Mouse (Mus musculus) neural tube, embryonic 10.5 days (tissue): Measurements from ENCODE around the gene Tbc1d30.

Experiments used
- DNase-seq: peaks from one replicate; pipeline ENCODE4 v3.0.0-alpha.2; 2017; ENCODE audit warnings: low spot score; ENCODE audit errors: extremely low spot score

Tbc1d30 gene

DNA sequence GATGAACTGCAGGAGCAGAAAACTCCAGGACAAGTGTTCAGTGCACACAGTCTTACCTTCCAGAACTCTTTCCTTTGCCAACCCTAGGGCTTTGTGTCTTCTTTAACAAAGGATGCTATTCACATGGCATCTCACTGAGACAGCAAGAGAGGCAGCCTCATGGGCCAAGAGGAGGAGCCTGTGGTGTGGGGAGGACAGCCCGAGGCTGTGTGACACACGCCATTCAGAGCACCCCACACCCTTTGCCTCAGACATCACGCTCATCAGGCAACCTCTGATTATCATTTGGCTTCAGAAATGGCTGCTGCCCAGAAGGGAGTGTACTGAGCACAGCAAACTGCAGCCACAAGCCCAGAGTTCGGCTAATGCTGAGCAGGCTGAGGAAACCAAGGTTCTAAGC, 36.9 kb downstream of the Tbc1d30 start:
- no peak for DNase-seq

DNA sequence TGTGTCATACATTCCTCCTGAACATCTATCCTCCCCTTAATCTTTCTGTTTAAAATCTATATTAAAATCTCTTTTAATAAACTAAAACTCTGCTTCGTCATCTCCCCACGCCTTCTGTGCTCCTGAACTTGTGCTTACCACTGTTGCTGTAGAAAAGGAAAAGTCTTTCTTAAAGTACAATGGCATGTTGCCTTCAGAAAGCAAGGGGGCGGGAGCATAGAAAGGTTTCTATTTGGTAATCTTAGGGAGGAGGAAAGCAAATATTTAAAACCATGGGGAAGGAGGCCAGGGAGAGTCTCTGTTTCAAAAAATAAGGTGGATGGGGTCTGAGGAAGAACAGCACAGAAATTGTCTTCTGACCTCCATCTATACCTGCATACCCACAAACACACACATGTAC, 38.0 kb downstream of the Tbc1d30 start:
- DNase-seq = no peak

DNA sequence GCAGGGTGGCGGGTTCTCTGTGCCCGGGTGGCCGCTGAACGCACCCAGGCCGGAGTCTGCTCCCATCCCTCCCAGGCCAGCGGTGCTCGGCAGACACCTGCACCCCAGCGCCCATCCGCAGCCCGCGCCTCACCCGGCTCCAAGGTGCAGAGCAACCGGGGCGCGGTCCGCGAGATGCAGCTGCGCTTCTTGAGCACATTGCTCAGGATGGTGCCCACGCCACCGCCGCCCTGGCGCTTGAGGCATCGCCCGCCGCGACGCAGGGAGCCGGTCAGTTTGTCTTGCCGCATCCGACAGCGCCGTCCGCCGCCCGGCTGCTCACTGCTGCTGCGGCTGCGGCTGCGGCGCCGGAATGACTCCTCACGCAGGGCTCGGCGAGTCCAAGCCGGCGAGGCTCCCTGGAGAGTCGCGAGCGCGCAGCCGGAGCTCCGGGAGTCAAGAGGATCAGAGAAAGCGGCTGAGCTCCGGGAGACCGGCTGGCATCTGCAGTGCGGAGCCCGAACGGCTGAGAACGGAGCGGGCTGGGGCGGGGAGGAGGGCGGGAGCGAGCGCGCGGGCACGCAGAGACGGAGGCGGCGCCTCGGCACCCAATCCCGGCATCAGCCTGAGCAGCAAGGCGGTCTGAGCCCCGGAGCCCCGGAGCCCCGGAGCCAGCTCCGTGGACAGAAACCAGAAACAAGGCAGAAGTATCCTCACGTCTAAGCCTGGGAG, 40.4 kb downstream of the Tbc1d30 start:
- DNase-seq = peak; percentile 82

DNA sequence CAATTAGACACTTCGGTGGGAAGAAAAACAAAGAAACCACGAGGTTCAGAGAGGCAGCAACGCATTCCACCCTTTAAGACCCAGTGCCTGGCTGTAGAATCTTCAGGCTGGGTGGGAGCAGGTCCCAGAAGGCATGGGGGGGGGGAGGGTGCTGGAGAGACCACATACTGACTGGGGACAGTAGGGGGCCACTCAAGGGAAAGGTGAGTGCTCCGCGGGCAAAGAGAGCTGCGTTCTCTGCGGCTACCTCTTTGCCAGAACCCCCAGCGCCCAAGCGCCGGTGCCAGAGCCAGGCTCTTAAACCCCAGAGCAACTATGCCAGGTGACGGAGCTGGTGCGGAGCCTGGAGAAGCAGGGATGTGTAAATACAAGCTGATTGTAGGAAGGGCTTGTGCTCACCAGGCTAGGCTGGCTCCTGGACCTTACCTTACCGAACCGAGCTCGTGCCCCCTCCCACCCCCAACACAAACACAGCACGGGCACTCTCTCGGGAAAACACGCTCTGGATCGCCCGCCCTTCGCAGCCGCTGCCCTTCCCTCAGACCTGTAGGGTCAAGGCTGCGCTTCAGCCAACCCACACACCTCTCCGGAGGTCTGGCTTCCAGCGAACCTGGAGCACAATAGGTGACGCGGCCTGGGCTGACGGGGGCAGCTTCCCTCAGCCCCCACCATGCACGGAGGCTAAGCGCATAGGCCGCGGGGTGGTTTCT, 41.1 kb downstream of the Tbc1d30 start:
- DNase-seq = peak; percentile 53

DNA sequence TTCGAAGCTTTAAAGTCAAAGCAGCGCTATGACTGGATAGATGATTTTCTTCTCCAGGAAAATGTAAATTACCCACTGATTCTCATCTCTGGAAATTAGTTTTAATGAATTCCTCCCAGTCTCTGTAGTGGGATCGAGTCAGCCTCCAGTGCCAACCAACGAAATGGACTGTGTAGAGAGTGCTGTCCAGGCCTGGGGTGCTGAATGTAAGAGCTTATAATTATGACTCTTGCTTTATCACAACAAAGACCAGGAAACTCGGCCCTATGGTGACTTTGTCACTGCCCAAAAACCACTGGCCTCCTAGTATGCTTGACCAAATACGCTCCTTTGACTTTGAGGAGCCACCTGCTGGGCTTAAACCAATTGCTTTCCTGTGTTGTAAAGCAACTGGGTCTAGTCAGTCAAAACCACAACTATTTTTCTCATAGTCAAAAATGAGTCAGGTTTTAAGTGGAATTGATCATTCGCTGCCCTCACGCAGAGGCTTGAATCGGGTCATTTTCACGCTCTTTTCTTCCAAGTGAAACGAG, 41.9 kb downstream of the Tbc1d30 start:
- no peak for DNase-seq

DNA sequence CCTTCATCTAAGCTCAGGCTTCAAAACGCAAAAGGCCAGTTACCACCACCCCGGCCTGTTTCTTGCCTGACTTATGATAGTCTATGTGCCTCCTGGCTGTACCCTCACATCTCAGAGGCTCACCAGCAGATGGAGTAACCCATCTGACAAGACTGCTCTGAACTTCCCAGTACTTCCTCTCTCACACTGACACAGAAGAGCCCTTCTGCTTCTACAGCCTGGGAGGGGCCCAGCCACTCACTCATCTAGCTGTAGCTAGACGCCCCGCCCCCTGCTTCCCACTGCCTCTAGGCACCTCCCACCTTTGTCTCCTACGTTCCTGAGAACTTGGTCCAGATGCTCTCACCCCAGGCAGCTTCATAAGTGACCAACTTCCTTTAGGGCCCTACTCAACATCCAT, 45.6 kb downstream of the Tbc1d30 start:
- no peak for DNase-seq

DNA sequence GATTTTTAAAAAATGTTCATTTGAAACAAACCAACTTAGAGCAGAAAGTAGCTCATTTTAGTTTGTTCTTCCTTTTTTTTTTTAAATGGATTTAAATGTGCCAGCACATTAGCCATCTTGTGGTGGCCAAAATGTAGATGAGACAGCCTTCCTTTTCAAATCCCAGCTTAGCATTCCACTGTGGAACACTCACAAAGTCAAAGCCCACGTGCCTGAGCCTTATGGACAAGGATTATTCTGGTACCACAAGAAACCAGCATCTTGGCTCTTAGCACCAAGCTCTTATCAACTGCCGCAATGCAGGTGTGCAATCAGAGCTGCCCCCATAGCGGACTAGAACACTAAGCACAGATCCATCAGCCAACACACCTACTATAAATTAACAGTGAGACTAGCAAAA, 47.5 kb downstream of the Tbc1d30 start:
- DNase-seq = no peak

DNA sequence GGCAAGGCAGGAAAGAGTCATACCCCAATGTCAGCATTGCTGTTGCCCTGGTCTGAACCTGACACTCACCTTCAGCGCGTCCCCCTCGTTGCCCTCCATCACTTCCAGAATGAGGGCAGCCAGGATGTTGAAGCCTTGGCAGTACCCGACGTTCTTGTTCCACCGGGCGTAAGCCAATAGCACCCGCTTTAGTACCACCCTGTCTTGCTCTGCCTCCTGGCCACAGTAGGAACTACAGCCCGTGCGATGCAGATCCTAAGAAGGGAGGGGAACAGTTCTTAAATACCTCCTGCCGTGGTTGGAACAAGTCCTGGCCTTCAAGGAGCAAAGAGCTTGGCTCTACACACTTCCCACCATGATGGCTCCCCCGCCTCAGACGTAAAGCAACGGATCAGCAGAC, 49.2 kb downstream of the Tbc1d30 start:
- DNase-seq = no peak

DNA sequence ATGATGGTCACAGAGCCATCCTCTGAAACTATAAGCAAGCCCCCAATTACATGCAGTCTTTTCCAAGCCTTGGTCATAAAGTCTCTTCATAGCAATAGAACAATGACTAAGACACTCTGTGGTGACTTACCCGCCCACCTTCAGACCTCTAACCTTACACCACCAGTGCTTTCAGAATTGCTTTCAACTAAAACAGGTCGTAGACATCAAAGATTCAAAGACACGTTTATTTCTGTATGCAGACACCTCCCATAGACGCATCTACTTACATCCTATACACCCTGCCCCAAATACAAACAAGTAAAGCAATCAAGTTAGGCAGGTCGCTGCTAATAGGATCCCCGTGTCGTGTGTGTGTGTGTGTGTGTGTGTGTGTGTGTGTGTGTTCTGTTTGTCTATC, 50.4 kb downstream of the Tbc1d30 start:
- no peak for DNase-seq

DNA sequence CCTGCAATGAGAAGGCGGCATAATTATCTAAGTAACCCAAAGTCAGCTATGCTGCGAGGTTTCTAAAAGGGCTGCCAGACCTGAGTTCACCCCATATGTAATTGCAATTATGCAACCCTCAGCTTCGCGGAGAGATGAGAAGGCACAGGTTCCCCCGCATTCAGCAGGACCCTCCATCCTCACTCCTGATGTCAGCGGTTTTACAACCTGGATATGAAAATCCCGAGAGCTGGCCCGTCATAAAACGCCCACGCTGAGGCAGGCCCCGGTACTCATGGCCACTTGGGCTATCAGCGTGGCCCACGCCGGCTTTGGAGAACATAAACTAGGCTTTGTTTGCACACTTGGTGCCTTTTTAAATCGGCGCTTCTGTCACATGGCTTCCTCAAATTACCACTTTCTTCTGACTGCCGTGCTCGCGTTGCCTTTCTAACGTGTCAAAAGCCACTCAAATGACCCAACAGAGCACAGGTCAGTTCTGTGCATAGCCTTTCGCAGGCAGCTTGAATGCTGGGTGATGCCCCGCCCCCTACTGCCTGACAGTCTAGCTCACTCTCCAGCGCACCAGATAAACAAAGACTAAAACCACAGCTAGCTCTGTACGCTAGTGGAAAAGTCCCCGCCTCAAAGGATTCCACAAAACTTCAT, 53.9 kb downstream of the Tbc1d30 start:
- DNase-seq = peak; percentile 52

DNA sequence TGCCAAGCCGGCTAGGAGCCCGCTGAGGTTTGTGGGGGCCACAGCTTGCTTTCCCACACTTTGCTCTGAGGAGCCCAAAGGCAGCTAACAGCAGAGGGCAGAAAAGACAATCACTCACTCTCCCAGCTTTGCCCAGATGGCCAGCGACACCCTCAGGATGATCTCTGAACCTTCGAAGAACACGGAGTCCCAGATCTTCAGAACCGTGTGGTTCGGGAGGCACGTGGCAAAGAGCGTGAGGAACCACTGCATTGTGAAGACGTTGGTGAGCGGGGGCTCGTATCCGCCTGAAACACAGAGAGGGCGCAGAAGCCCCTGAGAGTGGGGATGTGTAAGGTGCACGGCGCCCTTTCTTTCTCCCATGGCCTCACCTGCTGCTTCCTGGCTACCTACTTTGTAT, 56.6 kb downstream of the Tbc1d30 start:
- no peak for DNase-seq

DNA sequence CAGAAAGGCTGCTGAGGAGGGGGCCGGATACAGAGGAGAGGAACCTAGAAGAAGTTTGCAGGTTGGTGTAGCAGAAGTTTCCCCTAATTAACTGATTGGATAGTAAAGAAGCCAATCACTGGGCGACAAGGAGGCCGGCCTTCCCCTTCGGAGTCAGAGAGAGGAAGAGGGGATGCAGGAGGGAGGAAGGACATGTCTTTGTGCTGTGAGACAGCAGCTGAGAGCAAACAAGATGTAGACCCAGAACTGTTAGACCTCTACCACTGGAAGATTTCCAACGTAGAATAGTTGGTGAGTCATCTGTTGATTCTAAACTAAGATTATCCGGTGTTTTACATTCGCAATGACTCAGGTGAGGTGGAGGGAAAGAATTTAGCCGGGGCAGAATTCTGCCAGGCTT, 57.2 kb downstream of the Tbc1d30 start:
- no peak for DNase-seq

DNA sequence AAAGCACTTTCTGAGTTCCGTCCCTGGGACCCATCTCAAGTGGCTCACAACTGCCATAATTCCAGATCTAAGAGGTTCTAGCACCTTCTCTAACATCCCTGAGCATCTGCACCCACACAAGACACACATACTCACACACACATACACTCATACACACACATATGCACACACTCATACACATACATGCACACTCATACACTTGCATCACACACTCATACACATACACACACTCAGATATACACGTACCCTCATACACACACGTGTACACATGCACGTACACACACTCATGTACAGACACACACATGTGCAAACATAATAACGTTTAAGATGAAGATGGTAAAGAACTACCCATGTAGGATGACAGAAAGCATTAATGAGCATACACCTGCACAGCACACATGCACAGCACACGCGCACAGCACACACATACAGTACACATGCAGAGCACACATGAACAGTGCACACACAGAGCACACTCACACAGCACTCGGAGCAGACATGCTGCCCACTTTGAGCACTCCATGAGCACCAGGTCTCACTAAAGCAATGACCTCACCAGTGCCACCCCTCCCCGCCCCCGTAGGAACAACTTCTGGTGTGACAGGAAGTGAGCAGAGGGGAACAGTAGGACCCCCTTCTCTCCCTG, 59.7 kb downstream of the Tbc1d30 start:
- DNase-seq = no peak

DNA sequence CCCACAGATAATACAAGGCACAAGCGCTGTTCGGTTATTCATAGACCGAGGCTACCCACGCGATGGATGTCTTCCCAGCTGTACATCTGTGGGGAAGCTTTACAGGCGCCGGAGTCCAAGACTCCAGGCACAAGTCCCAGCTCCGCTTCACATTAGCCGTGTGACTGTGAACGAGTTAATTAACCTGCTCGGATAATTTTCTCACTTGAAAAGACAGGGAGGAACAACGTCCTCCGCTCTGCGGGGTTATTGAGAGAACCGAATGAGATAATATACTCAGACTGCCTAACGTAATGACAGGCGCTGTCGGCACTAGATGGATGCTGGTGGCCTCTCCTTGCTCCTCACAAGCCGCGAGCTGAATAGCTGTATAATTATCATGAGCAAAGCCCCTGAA, 60.4 kb downstream of the Tbc1d30 start:
- DNase-seq = no peak

DNA sequence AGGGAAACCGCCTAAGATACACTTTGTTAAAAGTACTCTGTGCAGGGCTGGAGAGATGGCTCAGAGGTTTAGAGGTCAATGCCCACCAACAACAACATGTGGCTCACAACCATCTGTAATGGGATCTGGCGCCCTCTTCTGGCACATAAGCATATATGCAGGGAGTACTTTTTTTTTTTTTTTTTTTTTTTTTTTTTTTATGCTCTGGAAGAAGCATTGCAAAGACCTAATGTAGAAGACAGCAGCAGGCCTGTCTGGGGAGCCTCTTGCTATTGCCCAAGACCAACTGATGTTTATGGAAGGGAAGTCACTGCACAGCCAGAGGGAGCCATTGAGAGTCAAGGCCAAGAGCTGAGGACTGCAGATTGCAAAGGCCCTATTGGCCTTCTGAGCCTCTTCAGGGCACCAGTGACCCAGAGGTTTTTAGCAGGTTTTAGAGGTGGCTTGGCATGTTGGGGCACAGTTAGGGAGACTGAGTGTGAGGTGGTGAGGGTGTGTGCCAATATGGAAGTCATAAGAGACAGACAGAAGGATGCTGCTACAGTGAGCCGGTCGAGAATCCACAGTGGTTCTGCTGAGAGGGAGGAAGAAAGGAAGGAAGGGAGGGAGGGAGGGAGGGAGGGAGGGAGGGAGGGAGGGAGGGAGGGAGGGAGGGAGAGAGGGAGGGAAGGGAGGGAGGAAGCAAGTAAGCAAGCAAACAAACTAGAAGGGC, 61.0 kb downstream of the Tbc1d30 start:
- DNase-seq = no peak

DNA sequence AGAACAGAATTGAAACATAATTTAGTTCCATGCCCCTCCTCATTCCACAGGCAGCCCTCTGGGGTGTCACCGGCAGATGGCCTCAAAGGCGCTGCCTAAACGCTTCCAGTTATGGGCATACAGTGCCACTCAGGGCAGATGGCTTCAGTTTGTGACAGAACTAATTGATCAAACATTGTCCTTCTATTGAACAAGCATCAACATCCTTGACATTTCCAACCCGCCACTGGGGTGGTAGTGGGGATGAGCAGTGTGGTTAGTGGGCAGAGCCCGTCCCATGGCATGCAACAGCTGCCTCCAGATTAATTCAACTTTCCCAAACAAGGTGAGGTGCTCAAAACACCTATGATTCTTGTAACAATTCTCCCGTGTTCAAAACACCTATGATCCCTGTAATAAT, 68.2 kb downstream of the Tbc1d30 start:
- DNase-seq = no peak

DNA sequence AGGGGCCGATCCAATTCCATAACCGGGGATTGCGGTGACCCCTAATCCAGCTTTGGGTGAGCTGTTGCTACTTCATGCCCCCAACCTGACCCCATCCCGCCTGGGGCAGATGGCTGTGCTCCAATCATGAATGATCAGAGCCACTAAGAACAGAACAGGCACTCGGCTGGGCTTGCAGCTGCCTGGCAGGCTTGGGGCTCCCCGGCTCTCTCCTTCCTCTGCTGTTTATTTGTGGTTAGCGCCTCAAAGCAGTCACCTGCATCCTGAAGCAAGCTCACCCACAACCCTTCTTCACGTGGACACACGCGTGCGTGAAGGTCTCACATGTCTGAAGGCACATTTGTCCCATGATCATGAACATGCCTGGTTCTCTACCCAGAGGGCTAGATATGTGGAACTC, 68.6 kb downstream of the Tbc1d30 start:
- no peak for DNase-seq

DNA sequence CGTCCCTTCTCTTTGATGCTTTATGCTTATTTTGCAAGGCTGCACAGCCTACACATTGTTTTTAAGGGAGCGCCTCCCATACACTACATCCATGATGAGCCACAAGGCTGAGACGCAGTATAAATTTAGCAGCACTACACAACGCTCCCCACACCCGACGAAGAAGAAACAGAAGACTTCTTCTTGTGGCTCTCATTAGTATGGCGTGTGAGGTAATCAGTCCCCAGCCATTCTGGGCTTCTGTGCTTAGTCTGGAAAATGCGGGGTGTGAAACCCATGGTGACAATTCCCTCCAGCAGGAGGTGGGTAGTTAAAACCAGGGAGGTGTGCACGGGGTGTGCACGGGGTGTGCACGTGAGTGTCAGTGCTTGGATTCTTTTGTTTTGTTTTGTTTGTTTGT, 70.1 kb downstream of the Tbc1d30 start:
- DNase-seq = no peak

DNA sequence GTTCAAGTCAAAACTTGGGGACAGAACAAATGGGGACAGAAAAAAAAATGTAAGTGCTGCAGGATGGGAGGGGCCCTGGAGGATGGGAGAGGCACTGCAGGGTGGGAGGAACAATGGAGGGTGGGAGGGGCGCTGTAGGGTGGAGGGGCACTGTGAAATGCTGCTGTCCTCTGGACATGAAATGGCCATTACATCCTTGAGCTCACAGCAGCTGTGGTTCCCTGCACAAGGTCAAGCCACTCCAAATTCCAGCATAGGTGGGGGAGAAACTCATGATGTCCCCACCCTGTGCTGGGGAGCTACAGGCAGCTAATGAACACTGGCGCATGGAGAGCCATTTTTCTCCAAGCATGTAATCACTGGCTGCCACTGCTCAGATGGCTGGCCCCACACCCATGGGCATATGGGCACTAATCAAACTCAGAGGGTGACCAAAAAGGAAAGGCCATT, 74.0 kb downstream of the Tbc1d30 start:
- no peak for DNase-seq

DNA sequence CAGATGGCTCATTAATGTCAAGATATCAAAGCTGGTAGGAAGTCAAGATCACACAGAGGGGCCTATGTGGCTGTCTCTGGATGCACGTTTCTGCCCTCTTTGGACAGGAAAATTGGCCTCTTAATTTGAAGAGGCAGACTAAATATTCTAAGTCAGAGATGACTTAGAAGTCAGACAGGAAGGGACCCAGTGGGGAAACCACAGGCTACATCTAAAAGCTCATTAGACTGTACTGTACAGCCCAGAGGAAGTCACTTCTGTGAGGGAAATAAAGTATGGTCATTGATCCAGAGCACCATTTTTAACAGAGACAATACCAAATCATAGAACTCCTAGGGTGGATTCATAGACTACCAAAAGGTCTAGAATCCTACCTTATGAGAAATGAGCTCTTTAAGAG, 76.1 kb downstream of the Tbc1d30 start:
- no peak for DNase-seq

DNA sequence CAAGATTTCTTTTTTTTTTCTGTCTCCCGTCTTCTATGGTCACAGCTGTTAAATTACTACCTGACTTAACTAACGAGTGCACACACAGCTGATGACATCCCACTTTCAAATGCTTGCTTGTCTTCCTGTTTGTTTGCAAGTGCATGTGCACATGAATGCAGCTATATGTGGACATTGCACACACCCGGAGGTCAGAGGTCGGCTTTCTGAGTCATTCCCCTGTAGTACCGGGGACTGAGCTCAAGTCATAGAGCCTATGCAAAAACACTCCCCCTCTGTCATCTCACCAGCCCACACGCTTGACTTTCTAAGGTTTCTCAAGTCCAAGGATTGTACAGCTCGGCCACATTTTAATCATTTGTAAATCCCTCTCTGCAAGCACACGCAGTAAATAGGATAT, 80.1 kb downstream of the Tbc1d30 start:
- DNase-seq = no peak
